Mouse (Mus musculus) lung, adult 2 months (tissue): Measurements from ENCODE around the gene Shq1. TPM values are rescaled to one million over a fixed set of nuclear protein-coding genes. Genes with fewer than 3 reads are reported as not detected.

Source experiments
- DNase-seq: peaks from one replicate; pipeline ENCODE4 v3.0.0; 2022
- H3K4me1 ChIP-seq: fragments of 200-500 bp; 2 replicates; pipeline ENCODE4 v1.6.1; 2011; ENCODE audit warnings: low read length; ENCODE audit not compliant: control insufficient read depth, insufficient read depth
- H3K4me3 ChIP-seq: fragments of 200-500 bp; replicated peaks from 2 replicates; pipeline ENCODE3; 2011; ENCODE audit warnings: low read depth, mild to moderate bottlenecking, control low read depth, low read length; ENCODE audit errors: extremely low read depth
- CTCF ChIP-seq: fragments of 200-500 bp; IDR thresholded peaks from 2 replicates; pipeline ENCODE4 v1.5.1; 2011; ENCODE audit warnings: mild to moderate bottlenecking, low read length, control low read depth; ENCODE audit not compliant: insufficient read depth
- POLR2A ChIP-seq: fragments of 200-500 bp; IDR thresholded peaks from 2 replicates; pipeline ENCODE4 v1.6.1; 2011; ENCODE audit warnings: low read depth, mild to moderate bottlenecking, control low read depth, low read length, borderline replicate concordance; ENCODE audit errors: extremely low read depth
- WGBS: fragments of 180-500 bp; shearing (Covaris S2); methylation state at CpG from one replicate; pipeline ENCODE4 v1.1.7; 2018; 5-methylcytosine and 5-hydroxymethylcytosine counted together
- polyA plus RNA-seq: library from polyadenylated mRNA; depleted of rRNA; stranded (reverse); fragments of >200 nt; gene quantifications from 2 replicates; pipeline ENCODE4 v1.2.3, GENCODE M21; 2012; rRNA removed

Shq1 gene
- polyA plus RNA-seq, result 3.0 and 3.2 TPM in 2 replicates

- peak; percentile 86 for DNase-seq
- H3K4me1 ChIP-seq, result no peaks in the 10 kb centered on the region
- TF ChIP-seq CTCF (no peak), POLR2A (peak; percentile 77; the same call in 1 of the 2 replicates)
- under 1% methylated on average over 49 of the region's 49 CpGs for WGBS
- peak within 1 kb of the TSS; percentile 87 for H3K4me3 ChIP-seq
Measured at GRCm38 (mm10) chr6:100670880-100671344, at the start of gene Shq1. Shq1 (minus strand) TSS chr6:100671157.

GRCm38 (mm10) chr6:100720098-100720501 lies 49.1 kb upstream of the Shq1 start:
- TF ChIP-seq POLR2A (no peak), CTCF (no peak)
- no peak for DNase-seq

GRCm38 (mm10) chr6:100716817-100717216 lies 45.9 kb upstream of the Shq1 start:
- peaks cover 6% of the 10 kb centered on the region for H3K4me1 ChIP-seq
- DNase-seq, result no peak
- WGBS, result 69% methylated on average over 8 of the region's 8 CpGs
- H3K4me3 ChIP-seq, result no peak overlapping the region
- no peak for TF ChIP-seq POLR2A
- no peak for TF ChIP-seq CTCF

More at GRCm38 (mm10) chr6:100720098-100720501, 49.1 kb upstream of the Shq1 start:
- Histone ChIP-seq H3K4me1 (peaks cover 4% of the 10 kb centered on the region), H3K4me3 (no peak overlapping the region)
- 43% methylated on average over 6 of the region's 6 CpGs for WGBS

GRCm38 (mm10) chr6:100716152-100716551 lies 45.2 kb upstream of the Shq1 start:
- no peak for TF ChIP-seq CTCF
- no peak for TF ChIP-seq POLR2A
- DNase-seq, result no peak
- H3K4me3 ChIP-seq, result no peak overlapping the region
- 43% methylated on average over 7 of the region's 7 CpGs for WGBS
- H3K4me1 ChIP-seq, result peaks cover 6% of the 10 kb centered on the region

GRCm38 (mm10) chr6:100715296-100715828 lies 44.4 kb upstream of the Shq1 start:
- TF ChIP-seq CTCF, result no peak
- no peak for TF ChIP-seq POLR2A
- H3K4me3 ChIP-seq, result no peak overlapping the region
- peaks cover 6% of the 10 kb centered on the region for H3K4me1 ChIP-seq
- DNase-seq, result no peak
- 64% methylated on average over 8 of the region's 8 CpGs for WGBS

- Histone ChIP-seq H3K4me1 (peaks cover 6% of the 10 kb centered on the region), H3K4me3 (no peak overlapping the region)
- 63% methylated on average over 5 of the region's 5 CpGs for WGBS
- no peak for TF ChIP-seq POLR2A
- TF ChIP-seq CTCF, result no peak
- DNase-seq, result no peak
Measured at GRCm38 (mm10) chr6:100710866-100711265, 39.9 kb upstream of the Shq1 start.

- 31% methylated on average over 4 of the region's 4 CpGs for WGBS
- Histone ChIP-seq H3K4me3 (no peak overlapping the region), H3K4me1 (peaks cover 2% of the 10 kb centered on the region; the same call in 1 of the 2 replicates)
- DNase-seq, result no peak
- TF ChIP-seq POLR2A (no peak), CTCF (no peak)
Measured at GRCm38 (mm10) chr6:100710170-100710569, 39.2 kb upstream of the Shq1 start.

GRCm38 (mm10) chr6:100709483-100709882 lies 38.5 kb upstream of the Shq1 start:
- WGBS, result 20% methylated on average over 7 of the region's 7 CpGs
- no peak for DNase-seq
- TF ChIP-seq POLR2A (no peak), CTCF (no peak)
- Histone ChIP-seq H3K4me3 (no peak overlapping the region), H3K4me1 (no peaks in the 10 kb centered on the region)

GRCm38 (mm10) chr6:100708996-100709395 lies 38.0 kb upstream of the Shq1 start:
- peaks cover 3% of the 10 kb centered on the region; the same call in 1 of the 2 replicates for H3K4me1 ChIP-seq
- no peak overlapping the region for H3K4me3 ChIP-seq
- TF ChIP-seq POLR2A, result no peak
- TF ChIP-seq CTCF, result no peak
- WGBS, result 55% methylated on average over 9 of the region's 9 CpGs
- no peak for DNase-seq

GRCm38 (mm10) chr6:100708248-100708647 lies 37.3 kb upstream of the Shq1 start:
- Histone ChIP-seq H3K4me1 (peaks cover 3% of the 10 kb centered on the region; the same call in 1 of the 2 replicates), H3K4me3 (no peak overlapping the region)
- TF ChIP-seq CTCF (no peak), POLR2A (no peak)
- DNase-seq, result no peak
- WGBS, result 67% methylated on average over 1 of the region's 1 CpGs
